Comparison of ENCODE assay signal across 8 mouse cellular contexts in the genomic region with DNA sequence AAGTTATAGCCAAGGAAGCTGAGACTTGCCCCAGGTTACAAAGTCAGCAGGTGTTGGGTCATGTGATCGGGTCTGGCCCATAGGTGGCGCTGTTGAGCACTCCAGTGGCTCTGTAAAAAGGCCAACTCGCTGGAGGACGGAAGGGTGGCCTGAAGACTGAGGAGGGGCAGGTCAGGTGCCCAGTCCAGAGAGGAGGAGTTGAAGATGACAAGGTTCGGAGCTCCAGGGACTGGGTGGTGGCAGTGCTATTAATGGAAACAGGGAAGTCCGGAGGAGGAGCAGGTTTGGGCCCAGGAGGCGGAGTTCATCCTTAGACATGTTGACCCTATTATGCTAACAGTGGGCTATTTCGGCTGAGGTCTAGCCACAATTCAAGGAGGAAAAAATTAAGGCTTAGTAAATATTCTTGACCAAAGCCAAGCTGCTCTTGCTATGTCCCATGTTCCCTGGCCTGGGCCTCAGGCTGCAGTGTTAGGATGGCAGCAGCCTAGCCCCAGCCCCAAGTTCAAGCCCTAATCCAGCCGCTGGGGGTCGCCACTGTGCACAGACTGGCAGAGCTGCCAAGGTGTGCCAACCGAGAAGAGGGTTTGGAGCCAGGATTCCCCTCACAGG.
DNase-seq lines count a peak whose midpoint lies in the region; ATAC-seq and TF ChIP-seq lines count a peak whose summit lies in the region.

No protein-coding gene starts in this region.

- peak; percentile 97 to 98 for TF ChIP-seq CTCF in CH12.LX (conservative IDR thresholded peaks at IDR 0.05 in 1 of 2, IDR thresholded peaks at IDR 0.05 in 1 of 2; ENCODE audit: low read depth in 2 of 2, low read length in 2 of 2)

- peak overlapping the region; percentile 54 for H3K27ac ChIP-seq in CH12.LX (ENCODE audit: insufficient read depth, low read depth)
- H3K27ac ChIP-seq in forebrain, embryonic 12.5 days = no peak overlapping the region
- no peak overlapping the region; the same call in 1 of the 2 replicates for H3K27ac ChIP-seq in liver, embryonic 15.5 days (replicated peaks)
- peak overlapping the region; percentile 79 for H3K27ac ChIP-seq in stomach, embryonic 15.5 days

- no peaks in the 10 kb centered on the region for H3K9me3 ChIP-seq in CH12.LX (replicated peaks; ENCODE audit: low read length)
- H3K9me3 ChIP-seq in forebrain, embryonic 12.5 days = no peaks in the 10 kb centered on the region
- no peaks in the 10 kb centered on the region for H3K9me3 ChIP-seq in liver, embryonic 15.5 days (replicated peaks)
- no peaks in the 10 kb centered on the region for H3K9me3 ChIP-seq in stomach, embryonic 15.5 days

- TF ChIP-seq POLR2A in CH12.LX (IDR thresholded peaks at IDR 0.05; ENCODE audit: low read depth, low read length) = peak; percentile 49

- TF ChIP-seq RAD21 in CH12.LX (IDR thresholded peaks at IDR 0.05; ENCODE audit: low read depth, low read length) = peak; percentile 88

- WGBS in forebrain, embryonic 12.5 days = 21% methylated on average over 11 of the region's 11 CpGs
- WGBS in liver, embryonic 15.5 days (ENCODE audit: insufficient replicate concordance) = 14% methylated on average over 11 of the region's 11 CpGs
- WGBS in stomach, embryonic 15.5 days = 17% methylated on average over 11 of the region's 11 CpGs

- peak overlapping the region; percentile 32 to 47 (median 35) for H3K4me3 ChIP-seq in CH12.LX (replicated peaks in 1 of 3; ENCODE audit: low read depth in 2 of 3, low read length in 2 of 3, poor library complexity in 1 of 3)
- no peak overlapping the region for H3K4me3 ChIP-seq in forebrain, embryonic 12.5 days (replicated peaks)
- H3K4me3 ChIP-seq in liver, embryonic 15.5 days (replicated peaks) = 0 out of 2 replicates have a peak overlapping the region, but pooled peaks have one; percentile 12
- H3K4me3 ChIP-seq in stomach, embryonic 15.5 days (replicated peaks) = no peak overlapping the region

- intact Hi-C loops in heart, postnatal 10 days (cut with DNase I) = loop anchor here (1.0 to 5.0 kb wide), 2 partner anchors 79 to 354 kb away; partner anchors contain the start of gene Spata20

- in situ Hi-C loops in CH12.LX (cut with MboI; ENCODE audit: low pct_ligation_motif_present, low pct_unique_long_range_greater_than_20kb, low sequenced_read_pairs) = loop anchor here (10.0 kb wide), 1 partner anchor 351 kb away; the partner anchor contains the start of gene Spata20

- dilution Hi-C loops in CH12.LX (cut with MboI; ENCODE audit: extremely low pct_ligation_motif_present, extremely low pct_unique_long_range_greater_than_20kb, low sequenced_read_pairs) = no loop called here

- TF ChIP-seq EP300 in CH12.LX (IDR thresholded peaks at IDR 0.05; ENCODE audit: low read length) = no peak

- peak overlapping the region; percentile 54 for H3K9ac ChIP-seq in CH12.LX (ENCODE audit: insufficient read depth, low read depth)
- no peak overlapping the region for H3K9ac ChIP-seq in forebrain, embryonic 12.5 days
- no peak overlapping the region for H3K9ac ChIP-seq in liver, embryonic 15.5 days
- no peak overlapping the region for H3K9ac ChIP-seq in stomach, embryonic 15.5 days

- DNase-seq in CH12.LX (ENCODE audit: extremely low read depth) = peak; percentile 94
- peak; percentile 83 for DNase-seq in c-Kit-positive CD71-negative TER-119-negative erythroid progenitor cells, embryonic 14.5 days (ENCODE audit: low read depth)
- peak; percentile 93 to 96 for DNase-seq in heart, postnatal 10 days
- peak; percentile 96 to 98 for DNase-seq in kidney, postnatal 36 days
- peak; percentile 88 for DNase-seq in neural tube, embryonic 10.5 days (ENCODE audit: extremely low spot score, low spot score)

- ATAC-seq in forebrain, embryonic 12.5 days (ENCODE audit: low FRiP score) = peak; percentile 70
- ATAC-seq in liver, embryonic 15.5 days (ENCODE audit: insufficient read depth) = peak; percentile 21; the same call in 1 of the 2 replicates
- ATAC-seq in stomach, embryonic 15.5 days (ENCODE audit: insufficient read depth, low FRiP score, low read depth) = peak; percentile 20; the same call in 1 of the 2 replicates

- no peaks in the 10 kb centered on the region for H3K27me3 ChIP-seq in CH12.LX (replicated peaks)
- H3K27me3 ChIP-seq in forebrain, embryonic 12.5 days = no peaks in the 10 kb centered on the region
- H3K27me3 ChIP-seq in liver, embryonic 15.5 days = no peaks in the 10 kb centered on the region
- H3K27me3 ChIP-seq in stomach, embryonic 15.5 days (replicated peaks) = no peaks in the 10 kb centered on the region

- peaks cover 40 to 58% of the 10 kb centered on the region in 2 experiments for H3K4me1 ChIP-seq in CH12.LX (ENCODE audit: control insufficient read depth in 1 of 2, insufficient read depth in 2 of 2)
- peaks cover 27% of the 10 kb centered on the region for H3K4me1 ChIP-seq in forebrain, embryonic 12.5 days
- H3K4me1 ChIP-seq in liver, embryonic 15.5 days (replicated peaks) = peaks cover 26% of the 10 kb centered on the region
- peaks cover 33% of the 10 kb centered on the region for H3K4me1 ChIP-seq in stomach, embryonic 15.5 days

- H3K36me3 ChIP-seq in CH12.LX (replicated peaks in 1 of 2; ENCODE audit: control insufficient read depth in 1 of 2, insufficient read depth in 1 of 2, low read length in 1 of 2) = peaks cover 0 to 2% of the 10 kb centered on the region in 2 experiments
- no peaks in the 10 kb centered on the region for H3K36me3 ChIP-seq in forebrain, embryonic 12.5 days (replicated peaks)
- no peaks in the 10 kb centered on the region for H3K36me3 ChIP-seq in liver, embryonic 15.5 days (replicated peaks)
- H3K36me3 ChIP-seq in stomach, embryonic 15.5 days = no peaks in the 10 kb centered on the region

- peak overlapping the region; percentile 85 for H3K4me2 ChIP-seq in CH12.LX (ENCODE audit: insufficient read depth, low read depth, poor library complexity, severe bottlenecking)
- no peak overlapping the region for H3K4me2 ChIP-seq in forebrain, embryonic 12.5 days
- peak overlapping the region; percentile 50 for H3K4me2 ChIP-seq in liver, embryonic 15.5 days
- peak overlapping the region; percentile 42 for H3K4me2 ChIP-seq in stomach, embryonic 15.5 days

- H3K79me2 ChIP-seq in CH12.LX (replicated peaks; ENCODE audit: control insufficient read depth, extremely low read depth, insufficient read depth, poor library complexity, severe bottlenecking) = no peaks in the 10 kb centered on the region

TF ChIP-seq in CH12.LX, 34 proteins besides CTCF, POLR2A, EP300 and RAD21:
- TF ChIP-seq IRF4 (IDR thresholded peaks at IDR 0.05; ENCODE audit: low read depth, low read length) (peak; percentile 79), JUND (conservative IDR thresholded peaks at IDR 0.05; ENCODE audit: low read depth, low read length) (no peak; the same call in 1 of the 2 replicates), NRF1 (IDR thresholded peaks at IDR 0.05; ENCODE audit: low read depth, low read length) (peak; percentile 47), MAZ (IDR thresholded peaks at IDR 0.05; ENCODE audit: low read depth, low read length) (peak; percentile 93), UBTF (IDR thresholded peaks at IDR 0.05; ENCODE audit: low read depth, low read length) (0 out of 2 replicates have a peak, but pooled peaks have one; percentile 54), RCOR1 (conservative IDR thresholded peaks at IDR 0.05; ENCODE audit: low read depth, low read length) (no peak), SIN3A (IDR thresholded peaks at IDR 0.05; ENCODE audit: low read length) (peak; percentile 87), USF2 (conservative IDR thresholded peaks at IDR 0.05; ENCODE audit: low read depth, low read length) (peak; percentile 92), TBP (conservative IDR thresholded peaks at IDR 0.05; ENCODE audit: low read depth, low read length) (peak; percentile 59; the same call in 1 of the 2 replicates), KAT2A (IDR thresholded peaks at IDR 0.05; ENCODE audit: insufficient replicate concordance, low read length) (no peak), MEF2A (IDR thresholded peaks at IDR 0.05; ENCODE audit: borderline replicate concordance, low read depth, low read length) (peak; percentile 94), HCFC1 (IDR thresholded peaks at IDR 0.05; ENCODE audit: low read depth, low read length) (peak; percentile 38; the same call in 1 of the 2 replicates), ELF1 (IDR thresholded peaks at IDR 0.05; ENCODE audit: low read depth, low read length) (peak; percentile 81), ZKSCAN1 (IDR thresholded peaks at IDR 0.05; ENCODE audit: borderline replicate concordance, low read depth, low read length) (no peak), USF1 (IDR thresholded peaks at IDR 0.05; ENCODE audit: low read depth, low read length) (peak; percentile 94), POLR2AphosphoS2 (IDR thresholded peaks at IDR 0.05; ENCODE audit: low read depth, low read length) (no peak), MXI1 (IDR thresholded peaks at IDR 0.05; ENCODE audit: low read depth, low read length) (peak; percentile 8; the same call in 1 of the 2 replicates), MAFK (IDR thresholded peaks at IDR 0.05; ENCODE audit: insufficient replicate concordance, low read length) (no peak; the same call in 1 of the 2 replicates), NELFE (IDR thresholded peaks at IDR 0.05; ENCODE audit: low read depth, low read length) (0 out of 2 replicates have a peak, but pooled peaks have one; percentile 32), MYC (IDR thresholded peaks at IDR 0.05; ENCODE audit: low read depth, low read length) (peak; percentile 86; the same call in 1 of the 2 replicates), PAX5 (IDR thresholded peaks at IDR 0.05; ENCODE audit: low read length) (no peak), ZC3H11A (IDR thresholded peaks at IDR 0.05; ENCODE audit: low read depth, low read length) (peak; percentile 61), BHLHE40 (IDR thresholded peaks at IDR 0.05; ENCODE audit: low read depth, low read length) (peak; percentile 90), SMC3 (IDR thresholded peaks at IDR 0.05; ENCODE audit: low read depth, low read length) (peak; percentile 89), MAX (IDR thresholded peaks at IDR 0.05; ENCODE audit: low read length) (peak; percentile 87), TCF12 (IDR thresholded peaks at IDR 0.05; ENCODE audit: low read depth, low read length) (peak; percentile 66; the same call in 1 of the 2 replicates), ETS1 (conservative IDR thresholded peaks at IDR 0.05; ENCODE audit: low read depth, low read length) (peak; percentile 44; the same call in 1 of the 2 replicates)

Comparison
In these comparisons a context has a peak if more than half of its experiments do, and no peak if none do; other contexts are left out.
1. H3K27ac ChIP-seq: peak in CH12.LX (single experiment) and stomach, embryonic 15.5 days (single experiment); none in forebrain, embryonic 12.5 days (single experiment) and liver, embryonic 15.5 days (single experiment).
2. H3K4me3 ChIP-seq: peak in CH12.LX (3 of 3) and liver, embryonic 15.5 days (single experiment); none in forebrain, embryonic 12.5 days (single experiment) and stomach, embryonic 15.5 days (single experiment).
3. ATAC-seq: peak in every context shown above with its lines; median percentile 70 in forebrain, embryonic 12.5 days; 21 in liver, embryonic 15.5 days; 20 in stomach, embryonic 15.5 days.
4. Peak in every context shown above with its lines, with median percentiles within 50 percentile points of each other: DNase-seq.